Mouse (Mus musculus) kidney, embryonic 14.5 days (tissue): ENCODE results near the gene Cdcp2. TPM values are rescaled to one million over a fixed set of nuclear protein-coding genes. Genes with fewer than 3 reads are reported as not detected.
A peak's percentile ranks its signal among the peaks of the same experiment; 100 is the strongest.

Experiments
- ATAC-seq: fragments of 200-750 bp; cut with Nextera tagmentation; 2 replicates; pipeline ENCODE4 v1.8.0; 2017; ENCODE audit warnings: moderate number of reproducible peaks, mild to moderate bottlenecking, moderate TSS enrichment, moderate library complexity; ENCODE audit not compliant: low FRiP score, low TSS enrichment
- H3K27ac ChIP-seq: fragments of 300-500 bp; sonication (generic); 2 replicates; pipeline ENCODE4 v1.5.1; 2014; ENCODE audit warnings: low read depth, mild to moderate bottlenecking, low read length, moderate library complexity, mixed read lengths
- H3K27me3 ChIP-seq: fragments of 300-500 bp; sonication (generic); 2 replicates; pipeline ENCODE4 v1.6.1; 2014; ENCODE audit warnings: mild to moderate bottlenecking, low read length; ENCODE audit not compliant: control insufficient read depth, insufficient read depth
- H3K36me3 ChIP-seq: fragments of 300-500 bp; sonication (generic); 2 replicates; pipeline ENCODE4 v1.6.1; 2014; ENCODE audit warnings: low read length, mixed read lengths; ENCODE audit not compliant: control insufficient read depth, insufficient read depth
- H3K4me1 ChIP-seq: fragments of 300-500 bp; sonication (generic); 2 replicates; pipeline ENCODE4 v1.6.1; 2014; ENCODE audit warnings: low read length, mixed read lengths; ENCODE audit not compliant: control insufficient read depth, insufficient read depth
- H3K4me2 ChIP-seq: fragments of 300-500 bp; sonication (generic); replicated peaks from 2 replicates; pipeline ENCODE4 v1.6.1; 2014; ENCODE audit warnings: low read depth, mild to moderate bottlenecking, low read length
- H3K4me3 ChIP-seq: fragments of 300-500 bp; sonication (generic); 2 replicates; pipeline ENCODE4 v1.5.1; 2014; ENCODE audit warnings: mild to moderate bottlenecking, low read length
- H3K9ac ChIP-seq: fragments of 300-500 bp; sonication (generic); 2 replicates; pipeline ENCODE4 v1.6.1; 2014; ENCODE audit warnings: low read depth, mild to moderate bottlenecking, low read length, moderate library complexity
- H3K9me3 ChIP-seq: fragments of 300-500 bp; sonication (generic); 2 replicates; pipeline ENCODE4 v1.6.1; 2016; ENCODE audit warnings: low read length; ENCODE audit not compliant: control insufficient read depth
- WGBS: fragments of 180-500 bp; shearing (Covaris S2); extraction: QIAGEN DNeasy Blood & Tissue Kit; methylation state at CpG from one replicate; pipeline ENCODE4 v1.1.7; 2014; 5-methylcytosine and 5-hydroxymethylcytosine counted together
- polyA plus RNA-seq: library from polyadenylated mRNA; unstranded; fragments of >200 nt; fragmentation: Nextera tagmentation; extraction: Ambion mirVana; gene quantifications from 2 replicates; pipeline ENCODE4 v1.2.1, GENCODE M21; 2014

Cdcp2 gene
- polyA plus RNA-seq, 1 experiment from 2014 or later: 0.12 TPM

DNA sequence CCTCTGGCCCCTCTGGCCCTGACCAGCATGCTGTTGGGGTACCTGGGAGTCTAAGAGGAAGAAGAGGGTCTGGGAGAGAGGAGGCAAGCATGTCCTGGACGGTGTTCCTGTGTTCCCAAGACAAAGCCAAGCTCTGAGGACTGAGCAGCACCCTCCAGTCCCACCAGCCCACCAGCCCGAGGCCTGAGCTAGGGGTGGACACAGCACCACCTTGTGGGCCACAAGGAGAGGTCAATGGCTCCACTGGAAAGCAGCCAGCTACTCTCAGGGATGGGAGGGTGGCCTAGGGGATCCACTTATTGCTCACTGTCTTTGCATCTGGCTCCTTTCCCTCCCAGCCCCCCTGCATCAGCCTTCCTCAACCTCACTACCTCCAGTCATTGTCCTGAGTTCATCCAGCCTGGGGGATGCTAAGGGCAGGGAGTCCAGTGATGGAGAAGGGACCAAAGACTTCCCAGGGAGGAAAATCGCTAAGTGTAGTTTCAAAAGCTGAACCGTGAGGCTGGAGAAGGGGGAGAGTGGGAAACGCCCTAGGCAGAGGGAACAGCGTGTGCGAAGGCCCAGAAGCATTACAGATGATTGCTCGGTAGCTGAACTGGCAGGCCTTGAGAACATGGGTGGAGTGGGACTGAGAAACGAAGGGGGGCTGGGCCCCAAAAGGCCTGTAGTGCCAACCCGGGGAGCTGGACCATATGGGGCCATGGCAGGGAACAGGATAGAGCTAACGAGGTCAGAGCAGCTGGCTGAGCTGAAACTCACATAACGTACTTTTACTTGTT lies 24.7 kb downstream of the Cdcp2 start:
- Histone ChIP-seq H3K9me3 (no peaks in the 10 kb centered on the region), H3K27ac (no peak overlapping the region), H3K27me3 (no peaks in the 10 kb centered on the region), H3K36me3 (no peaks in the 10 kb centered on the region), H3K4me1 (0 out of 2 replicates have a peak, but pooled peaks cover 12% of the 10 kb centered on the region), H3K9ac (no peak overlapping the region), H3K4me2 (no peak overlapping the region), H3K4me3 (no peak overlapping the region)
- WGBS: 59% methylated on average over 12 of the region's 12 CpGs
- peak; percentile 72 for ATAC-seq

DNA sequence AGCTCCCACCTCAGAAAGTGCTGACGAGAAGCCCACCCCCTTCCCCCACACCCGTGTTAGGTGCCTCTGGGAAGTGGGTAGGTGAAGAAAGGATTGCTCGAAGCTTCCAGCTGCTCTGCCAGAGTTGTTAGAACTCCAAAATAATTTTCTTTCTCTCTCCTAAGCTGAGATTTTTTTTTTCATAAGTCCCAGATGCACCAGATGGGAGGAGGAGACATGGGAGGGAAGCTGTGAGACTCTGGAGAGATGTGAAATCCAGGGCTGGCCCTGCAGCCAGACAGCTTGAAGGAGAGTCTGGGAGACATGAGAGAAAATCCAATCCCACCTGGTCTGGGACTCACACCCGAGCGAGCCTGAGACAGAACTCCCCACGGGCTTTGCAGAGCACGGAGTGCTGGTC lies 27.7 kb downstream of the Cdcp2 start:
- Histone ChIP-seq H3K9ac (no peak overlapping the region), H3K9me3 (no peaks in the 10 kb centered on the region)
- 47% methylated on average over 7 of the region's 7 CpGs for WGBS

DNA sequence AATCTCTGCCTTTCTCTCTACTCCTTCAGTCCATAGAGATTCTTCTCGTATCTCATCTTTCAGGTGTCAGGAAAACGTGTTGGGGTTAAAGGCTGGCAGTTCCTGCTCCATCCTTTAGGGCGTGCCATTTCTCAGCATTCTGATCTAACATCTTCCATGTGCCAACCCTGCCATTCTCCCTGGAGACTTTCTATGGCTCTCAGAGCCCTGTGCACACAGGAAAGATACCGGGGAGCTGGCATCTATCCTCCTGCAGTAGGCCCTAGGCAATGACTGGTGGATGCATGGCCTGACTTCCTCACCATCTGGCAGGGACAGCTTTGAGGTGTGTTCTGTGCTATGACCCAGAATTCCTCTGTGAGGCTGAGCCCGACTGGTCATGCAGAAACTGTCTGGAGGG lies 28.4 kb downstream of the Cdcp2 start:
- no peak overlapping the region for H3K4me2 ChIP-seq
- ATAC-seq: no peak
- H3K9me3 ChIP-seq: no peaks in the 10 kb centered on the region
- H3K27me3 ChIP-seq: no peaks in the 10 kb centered on the region
- H3K27ac ChIP-seq: no peak overlapping the region
- no peaks in the 10 kb centered on the region for H3K36me3 ChIP-seq
- WGBS: 49% methylated on average over 5 of the region's 5 CpGs
- no peak overlapping the region for H3K9ac ChIP-seq
- H3K4me1 ChIP-seq: peaks cover 12% of the 10 kb centered on the region; the same call in 1 of the 2 replicates
- no peak overlapping the region for H3K4me3 ChIP-seq

More for the DNA sequence above, 27.7 kb downstream of the Cdcp2 start:
- no peak for ATAC-seq
- H3K4me1 ChIP-seq: peaks cover 12% of the 10 kb centered on the region; the same call in 1 of the 2 replicates
- H3K27me3 ChIP-seq: no peaks in the 10 kb centered on the region
- no peak overlapping the region for H3K27ac ChIP-seq
- no peaks in the 10 kb centered on the region for H3K36me3 ChIP-seq
- no peak overlapping the region for H3K4me3 ChIP-seq
- no peak overlapping the region for H3K4me2 ChIP-seq

DNA sequence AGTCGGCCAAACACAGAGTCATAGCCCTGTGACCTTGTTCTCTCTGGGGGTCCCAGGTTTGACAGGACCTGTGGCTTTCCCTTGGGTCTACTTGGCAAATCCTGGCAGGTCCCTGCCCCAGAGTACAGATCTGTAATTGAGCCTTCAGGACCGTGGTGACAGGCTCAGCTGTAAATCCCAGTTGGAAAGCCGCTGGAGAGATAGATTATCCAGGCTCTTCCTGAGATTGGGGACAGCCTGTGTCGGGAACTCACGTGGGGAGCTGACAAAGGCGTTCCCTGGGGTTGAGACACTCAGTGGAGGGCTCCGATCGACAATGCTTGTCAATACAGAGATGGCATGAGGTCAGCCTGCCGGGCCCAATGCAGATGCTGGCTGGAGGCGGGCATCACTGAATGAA lies 29.7 kb downstream of the Cdcp2 start:
- Histone ChIP-seq H3K27ac (no peak overlapping the region), H3K9ac (no peak overlapping the region), H3K9me3 (no peaks in the 10 kb centered on the region), H3K27me3 (no peaks in the 10 kb centered on the region), H3K4me1 (peaks cover 21% of the 10 kb centered on the region), H3K4me2 (no peak overlapping the region), H3K4me3 (no peak overlapping the region), H3K36me3 (no peaks in the 10 kb centered on the region)
- 39% methylated on average over 10 of the region's 10 CpGs for WGBS
- ATAC-seq: no peak

DNA sequence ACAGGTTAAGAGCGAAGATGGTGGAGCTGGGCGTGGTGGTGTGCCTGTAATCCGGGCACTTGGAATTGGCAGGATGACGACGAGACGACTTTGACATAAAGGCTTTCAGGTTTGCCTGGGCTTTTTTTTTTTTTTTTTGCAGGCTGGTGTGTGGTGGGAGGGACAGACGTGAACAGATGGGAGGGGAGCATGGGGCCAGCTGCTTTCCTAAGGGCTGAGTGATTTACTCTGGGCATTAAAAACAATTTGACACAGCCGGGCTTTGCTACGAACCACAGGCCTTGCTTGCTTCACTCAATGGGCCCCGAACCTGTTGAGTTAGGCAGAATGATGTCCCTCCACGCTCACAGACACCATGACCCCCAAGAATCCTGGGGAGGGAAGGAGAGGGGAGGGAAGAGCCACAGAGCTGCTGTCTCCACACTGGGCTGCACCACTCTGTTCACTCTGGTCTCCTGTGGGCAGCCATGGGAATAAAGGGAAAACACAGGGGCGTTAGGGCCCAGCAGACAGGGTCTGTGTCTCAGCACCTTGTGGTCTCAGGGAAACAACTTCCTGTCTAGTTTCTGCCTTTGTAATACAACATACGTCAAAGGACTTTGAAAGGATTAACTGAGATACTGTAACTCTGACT lies 30.3 kb downstream of the Cdcp2 start:
- H3K4me2 ChIP-seq: no peak overlapping the region
- H3K27me3 ChIP-seq: no peaks in the 10 kb centered on the region
- H3K9me3 ChIP-seq: no peaks in the 10 kb centered on the region
- ATAC-seq: no peak
- 37% methylated on average over 13 of the region's 13 CpGs for WGBS
- no peak overlapping the region for H3K27ac ChIP-seq
- no peaks in the 10 kb centered on the region for H3K36me3 ChIP-seq
- H3K4me3 ChIP-seq: no peak overlapping the region
- no peak overlapping the region for H3K9ac ChIP-seq
- H3K4me1 ChIP-seq: peaks cover 21% of the 10 kb centered on the region

DNA sequence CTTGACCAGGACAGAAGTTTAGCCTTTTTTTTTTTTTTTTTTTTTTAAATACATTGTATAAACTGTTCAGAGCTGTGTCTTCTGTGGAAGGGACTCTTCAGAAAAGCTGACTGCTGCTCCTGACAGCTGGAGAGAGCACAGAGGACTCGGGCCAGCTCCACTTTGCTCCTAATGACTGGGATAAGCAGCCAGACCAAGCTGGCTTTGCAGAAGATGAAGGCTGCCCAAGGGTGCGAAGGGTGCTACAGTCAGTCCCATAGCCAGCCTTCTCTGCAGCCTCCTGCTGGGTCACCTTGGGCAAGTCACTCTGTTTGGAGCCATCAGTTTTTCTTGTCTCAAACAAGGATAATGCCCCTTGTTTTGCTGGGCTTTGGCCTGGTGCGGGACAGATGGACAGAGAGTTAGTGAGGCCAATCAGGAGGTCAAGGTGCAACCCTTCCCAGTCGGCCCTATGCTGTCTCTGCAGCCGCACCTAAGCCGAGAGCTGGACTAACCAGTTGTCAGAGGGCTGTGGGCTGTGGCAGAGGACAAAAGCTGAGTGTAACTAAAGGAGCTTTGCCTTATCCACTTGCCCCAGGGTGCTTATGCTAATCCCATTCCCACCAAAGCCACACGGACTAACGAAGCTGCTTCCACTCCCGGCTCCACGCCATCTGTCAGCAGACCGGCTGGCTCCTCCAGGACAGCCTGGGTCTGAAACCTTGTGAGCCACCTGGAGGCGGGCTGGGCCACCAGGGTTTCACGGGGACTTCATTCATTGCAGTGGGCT lies 31.4 kb downstream of the Cdcp2 start:
- no peak overlapping the region for H3K4me3 ChIP-seq
- H3K27me3 ChIP-seq: no peaks in the 10 kb centered on the region
- no peaks in the 10 kb centered on the region for H3K36me3 ChIP-seq
- no peak overlapping the region for H3K4me2 ChIP-seq
- ATAC-seq: no peak
- H3K27ac ChIP-seq: no peak overlapping the region
- peaks cover 21% of the 10 kb centered on the region for H3K4me1 ChIP-seq
- H3K9me3 ChIP-seq: no peaks in the 10 kb centered on the region
- 38% methylated on average over 13 of the region's 13 CpGs for WGBS
- H3K9ac ChIP-seq: no peak overlapping the region

DNA sequence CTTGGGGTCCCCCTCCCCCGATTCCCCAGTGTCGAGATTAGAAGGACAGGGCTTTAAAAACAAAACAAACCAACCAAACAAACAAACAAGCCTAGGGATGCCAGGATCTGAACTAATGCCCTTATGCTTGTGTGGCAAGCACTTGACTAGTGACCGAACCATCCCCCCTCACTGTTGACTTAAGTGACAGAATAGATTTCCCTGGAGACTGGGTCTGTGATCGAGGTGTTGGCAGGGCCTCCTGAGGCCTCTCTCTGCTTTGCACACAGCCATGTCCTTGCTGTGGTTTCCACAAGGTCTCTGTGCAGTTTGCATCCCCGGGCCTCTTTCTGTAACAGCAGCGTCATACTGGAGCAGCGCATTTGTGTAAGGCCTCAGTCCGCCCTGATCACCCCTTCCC lies 32.7 kb downstream of the Cdcp2 start:
- H3K27ac ChIP-seq: no peak overlapping the region
- ATAC-seq: no peak
- H3K36me3 ChIP-seq: no peaks in the 10 kb centered on the region
- 80% methylated on average over 8 of the region's 8 CpGs for WGBS
- no peaks in the 10 kb centered on the region for H3K9me3 ChIP-seq
- H3K27me3 ChIP-seq: no peaks in the 10 kb centered on the region
- no peak overlapping the region for H3K9ac ChIP-seq
- H3K4me3 ChIP-seq: no peak overlapping the region
- no peak overlapping the region for H3K4me2 ChIP-seq
- H3K4me1 ChIP-seq: peaks cover 25% of the 10 kb centered on the region

DNA sequence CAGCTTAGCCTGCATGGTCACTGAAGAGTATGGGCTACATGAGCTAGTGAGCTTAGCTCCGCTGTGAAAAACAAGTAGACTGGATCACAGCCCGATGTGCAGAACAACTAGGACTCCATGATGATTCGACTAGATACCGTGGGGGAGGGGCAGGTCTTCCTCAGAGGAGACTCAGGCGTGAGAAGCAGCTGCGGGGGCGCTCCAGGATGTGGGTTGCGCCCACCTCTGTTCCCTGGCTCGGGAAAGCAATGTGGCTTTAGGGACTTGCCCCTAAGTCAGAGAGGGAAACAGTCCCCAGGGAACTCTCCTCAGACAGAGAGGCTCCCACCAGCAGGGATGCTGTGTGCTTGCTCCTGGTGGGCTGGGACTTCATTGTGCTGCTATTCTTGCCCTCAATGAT lies 33.8 kb downstream of the Cdcp2 start:
- no peaks in the 10 kb centered on the region for H3K36me3 ChIP-seq
- ATAC-seq: no peak
- 15% methylated on average over 9 of the region's 9 CpGs for WGBS
- H3K27me3 ChIP-seq: no peaks in the 10 kb centered on the region
- H3K4me1 ChIP-seq: peaks cover 26% of the 10 kb centered on the region
- H3K27ac ChIP-seq: no peak overlapping the region
- no peak overlapping the region for H3K4me2 ChIP-seq
- H3K9me3 ChIP-seq: no peaks in the 10 kb centered on the region
- H3K4me3 ChIP-seq: no peak overlapping the region
- H3K9ac ChIP-seq: no peak overlapping the region

DNA sequence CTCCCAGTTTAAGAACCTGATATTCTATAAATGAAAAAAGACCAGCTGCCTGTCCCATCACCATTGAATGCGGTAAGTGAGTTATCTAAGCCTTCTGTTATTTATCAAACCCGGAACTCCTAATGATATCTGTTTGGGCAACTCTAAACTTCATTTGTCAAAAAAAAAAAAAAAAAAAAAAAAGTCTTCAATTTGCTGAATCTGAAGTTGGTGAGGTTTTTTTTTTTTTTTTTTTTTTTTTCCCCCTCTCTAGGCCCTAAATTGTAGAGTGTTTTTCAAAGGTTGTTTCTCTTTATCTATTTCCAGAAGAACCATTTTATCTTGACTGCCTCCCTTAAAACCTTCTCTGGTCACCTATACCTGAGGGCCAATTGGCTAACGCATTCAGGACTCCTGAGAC lies 38.2 kb downstream of the Cdcp2 start:
- no peak overlapping the region for H3K9ac ChIP-seq
- no peaks in the 10 kb centered on the region; the same call in 1 of the 2 replicates for H3K36me3 ChIP-seq
- 89% methylated on average over 3 of the region's 3 CpGs for WGBS
- H3K4me1 ChIP-seq: peaks cover 65% of the 10 kb centered on the region
- no peak for ATAC-seq
- no peak overlapping the region for H3K27ac ChIP-seq
- H3K27me3 ChIP-seq: no peaks in the 10 kb centered on the region
- H3K4me3 ChIP-seq: no peak overlapping the region
- H3K4me2 ChIP-seq: no peak overlapping the region
- H3K9me3 ChIP-seq: no peaks in the 10 kb centered on the region
